Mouse (Mus musculus): ENCODE results near the gene Hapln4.

Gene Hapln4

DNA sequence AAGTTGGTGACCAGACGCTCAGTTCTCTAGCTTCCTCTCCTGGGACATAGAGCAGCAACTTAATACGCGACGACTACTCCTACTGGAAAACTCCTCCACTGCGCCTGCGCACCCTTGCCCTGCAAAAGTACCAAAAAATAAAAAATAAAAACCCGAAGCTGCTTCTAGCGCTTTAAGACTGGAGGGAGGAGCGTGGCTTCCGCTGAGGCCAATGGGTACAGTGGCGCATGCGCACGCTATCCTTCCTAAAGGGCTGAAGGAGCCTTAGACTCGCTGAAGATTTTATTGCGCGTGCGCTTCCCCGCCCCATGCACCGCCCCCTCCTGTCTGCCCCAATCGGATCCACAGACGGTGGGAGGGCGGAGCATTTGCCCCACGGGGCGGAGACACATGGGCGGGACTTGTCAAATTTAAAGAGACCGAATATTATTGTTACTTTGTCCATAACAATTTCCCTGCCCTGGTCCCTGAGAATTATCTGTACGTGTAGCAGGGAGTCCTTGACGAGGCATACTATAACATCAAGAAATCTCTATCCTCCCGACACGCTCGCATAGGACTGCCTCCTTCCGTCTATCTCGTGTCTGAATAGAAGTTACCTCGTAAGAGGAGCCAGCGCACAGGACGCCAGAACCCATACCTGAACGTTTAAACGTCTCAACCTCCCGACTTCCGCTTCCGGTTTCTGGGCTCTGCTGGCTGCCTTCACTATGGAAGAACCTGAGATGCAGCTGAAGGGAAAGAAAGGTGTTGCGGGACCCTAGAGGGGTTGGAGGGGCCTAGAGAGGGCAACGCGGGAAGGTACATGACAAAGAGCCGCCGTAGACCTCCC is 56.0 kb downstream of the Hapln4 start, which contains the start of the genes Rfxank, Borcs8 and Mef2b:
Gene Rfxank, minus strand, starts transcription at position 129 of the 832 bp plus-strand sequence.
Gene Borcs8, plus strand, starts transcription at position 474 of the 832 bp plus-strand sequence.
Gene Mef2b, plus strand, starts transcription at position 686 of the 832 bp plus-strand sequence.
- peak; percentile 100 for DNase-seq (ENCODE audit: low read depth)

DNA sequence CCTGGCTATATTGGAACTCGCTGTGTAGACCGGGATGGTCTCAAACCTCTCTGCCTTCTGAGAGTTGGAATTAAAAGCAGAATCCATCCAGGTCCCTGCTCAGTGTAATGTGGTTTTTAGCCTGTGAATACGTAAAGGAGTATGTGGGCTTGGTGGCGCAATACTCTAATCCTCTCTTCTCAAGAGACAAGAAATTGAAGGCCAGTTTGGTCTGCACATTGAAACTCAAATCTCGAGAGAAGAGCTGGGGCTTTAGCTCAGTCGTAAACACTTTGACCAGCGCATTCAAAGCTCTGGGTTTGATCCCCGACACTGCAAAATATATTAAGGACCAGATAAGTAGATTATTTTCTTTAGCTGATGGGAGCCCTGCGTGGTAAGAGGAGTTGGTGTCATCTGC is 56.7 kb downstream of the Hapln4 start:
- DNase-seq (ENCODE audit: low read depth): no peak
